Mouse (Mus musculus) 416B (cell line): ENCODE results near the gene Prox1.

Experiments
- DNase-seq: peaks from one replicate; pipeline ENCODE4 v3.0.0; 2011; ENCODE audit warnings: low read depth

Gene Prox1

GRCm38 (mm10) chr1:190169911-190170818 is at the start of gene Prox1:
Gene Prox1 (minus strand): TSS chr1:190170714.
- no peak for DNase-seq

- no peak for DNase-seq
These were observed 46.1 kb upstream of the Prox1 start for GRCm38 (mm10) chr1:190216621-190217020.

- no peak for DNase-seq
These were observed 44.1 kb upstream of the Prox1 start for GRCm38 (mm10) chr1:190214626-190215025.

- DNase-seq, result no peak
These were observed 42.7 kb upstream of the Prox1 start for GRCm38 (mm10) chr1:190213175-190213574.

GRCm38 (mm10) chr1:190207246-190207645 is 36.7 kb upstream of the Prox1 start:
- no peak for DNase-seq

GRCm38 (mm10) chr1:190205691-190206090 is 35.2 kb upstream of the Prox1 start:
- no peak for DNase-seq

GRCm38 (mm10) chr1:190204378-190205070 is 34.0 kb upstream of the Prox1 start:
- DNase-seq, result no peak

GRCm38 (mm10) chr1:190201696-190202095 is 31.2 kb upstream of the Prox1 start:
- DNase-seq, result no peak

- no peak for DNase-seq
These were observed 30.5 kb upstream of the Prox1 start for GRCm38 (mm10) chr1:190200996-190201395.

GRCm38 (mm10) chr1:190198247-190198646 is 27.7 kb upstream of the Prox1 start:
- no peak for DNase-seq

GRCm38 (mm10) chr1:190192011-190192410 is 21.5 kb upstream of the Prox1 start:
- DNase-seq, result no peak

- no peak for DNase-seq
These were observed 19.9 kb upstream of the Prox1 start for GRCm38 (mm10) chr1:190190231-190190965.

GRCm38 (mm10) chr1:190189125-190189524 is 18.6 kb upstream of the Prox1 start:
- no peak for DNase-seq

- no peak for DNase-seq
These were observed 15.8 kb upstream of the Prox1 start for GRCm38 (mm10) chr1:190186336-190186735.

- no peak for DNase-seq
These were observed 14.8 kb upstream of the Prox1 start for GRCm38 (mm10) chr1:190185284-190185683.

- DNase-seq, result no peak
These were observed 13.1 kb upstream of the Prox1 start for GRCm38 (mm10) chr1:190183574-190183973.

GRCm38 (mm10) chr1:190181765-190182164 is 11.3 kb upstream of the Prox1 start:
- no peak for DNase-seq

GRCm38 (mm10) chr1:190180861-190181260 is 10.3 kb upstream of the Prox1 start:
- DNase-seq, result no peak

- no peak for DNase-seq
These were observed 6.4 kb upstream of the Prox1 start for GRCm38 (mm10) chr1:190176961-190177360.

- DNase-seq, result no peak
These were observed 4.5 kb upstream of the Prox1 start for GRCm38 (mm10) chr1:190174671-190175661.

GRCm38 (mm10) chr1:190174231-190174630 is 3.7 kb upstream of the Prox1 start:
- DNase-seq, result no peak
